Mouse (Mus musculus) erythroblast, embryonic 14.5 days (primary cell): ENCODE data around the gene Asxl1.

Experiments
- GATA1 ChIP-seq: IDR thresholded peaks from 2 replicates; pipeline ENCODE4 v1.6.1; 2012; ENCODE audit warnings: low read length, inconsistent platforms, mixed read lengths
- TAL1 ChIP-seq: IDR thresholded peaks from 3 replicates; pipeline ENCODE4 v1.6.1; 2012; ENCODE audit warnings: low read length, inconsistent platforms, mixed read lengths

DNA sequence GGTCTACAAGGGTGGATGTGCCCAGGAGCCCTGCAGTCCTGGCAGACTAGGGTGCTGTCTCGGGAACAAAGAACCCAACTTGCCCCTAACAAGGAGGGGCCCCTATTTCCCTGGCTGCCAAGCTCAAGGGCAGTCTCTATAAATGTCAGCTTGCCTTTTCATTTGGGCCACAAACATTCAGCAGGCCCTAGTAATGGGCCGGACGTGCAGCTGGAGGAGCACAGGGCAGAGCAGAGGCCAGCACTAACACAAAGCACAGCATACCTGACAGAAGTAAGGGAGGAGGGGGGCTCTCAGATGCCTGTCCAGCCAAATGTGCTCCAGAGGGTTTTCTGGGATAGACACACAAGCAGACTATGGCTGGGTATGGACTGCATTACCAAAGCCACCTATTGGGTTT is 88.2 kb downstream of the Asxl1 start:
- TF ChIP-seq GATA1 (no peak), TAL1 (no peak)
